Mouse (Mus musculus) granulocyte monocyte progenitor cell, adult 5-6 weeks (primary cell): ENCODE data around the gene Mid1. TPM values are rescaled to one million over a fixed set of nuclear protein-coding genes. Genes with fewer than 3 reads are reported as not detected.
A peak's percentile ranks its signal among the peaks of the same experiment; 100 is the strongest.
"Not testable (repeated sequence)": the region's sequence is repeated elsewhere in the genome, so short reads cannot be mapped to it uniquely, and the experiment has no call there.

Experiments used
- ATAC-seq: replicated peaks from 2 replicates; pipeline ENCODE4 v1.8.0; 2016; ENCODE audit warnings: mild to moderate bottlenecking, moderate TSS enrichment, inconsistent platforms; ENCODE audit not compliant: poor library complexity, severe bottlenecking
- total RNA-seq, 2 experiments: library from RNA; stranded (forward) in 1 of 2; stranded (reverse) in 1 of 2; fragments of 200-712, 200-1000 nt in 1 of 2; fragments of >200 nt in 1 of 2; fragmentation: Nextera tagmentation in 1 of 2; gene quantifications; 2 replicates each; pipeline ENCODE4 v1.2.3; 2014 to 2017

The Mid1 gene
- total RNA-seq, 2 experiments from 2014 or later = 12.2 to 54.0 TPM

- ATAC-seq = peak; percentile 40
Observed at GRCm38 (mm10) chrX:170009016-170009750, 324.2 kb downstream of the Mid1 start, which contains the start of gene Gm21887. Gene Gm21887 (plus strand): TSS chrX:170009659.

GRCm38 (mm10) chrX:170009801-170010221 is 324.8 kb downstream of the Mid1 start:
- peak; percentile 76 for ATAC-seq

GRCm38 (mm10) chrX:170010581-170011528 is 325.9 kb downstream of the Mid1 start:
- peak; percentile 31 for ATAC-seq

- ATAC-seq = not testable (repeated sequence)
Observed at GRCm38 (mm10) chrX:170011529-170011879, 326.5 kb downstream of the Mid1 start.

- not testable (repeated sequence) for ATAC-seq
Observed at GRCm38 (mm10) chrX:170013421-170013820, 328.4 kb downstream of the Mid1 start.

GRCm38 (mm10) chrX:170014038-170014437 is 329.0 kb downstream of the Mid1 start:
- not testable (repeated sequence) for ATAC-seq

GRCm38 (mm10) chrX:170015883-170016282 is 330.9 kb downstream of the Mid1 start:
- not testable (repeated sequence) for ATAC-seq

- peak; percentile 69 for ATAC-seq
Observed at GRCm38 (mm10) chrX:170017333-170018245, 332.6 kb downstream of the Mid1 start.

- peak; percentile 50 for ATAC-seq
Observed at GRCm38 (mm10) chrX:170018571-170019218, 333.7 kb downstream of the Mid1 start.

GRCm38 (mm10) chrX:170019219-170019953 is 334.4 kb downstream of the Mid1 start:
- ATAC-seq = peak; percentile 16

- ATAC-seq = peak; percentile 13; the same call in 1 of the 2 replicates
Observed at GRCm38 (mm10) chrX:170019954-170020689, 335.1 kb downstream of the Mid1 start.

- ATAC-seq = peak; percentile 23
Observed at GRCm38 (mm10) chrX:170020690-170021050, 335.7 kb downstream of the Mid1 start.

- ATAC-seq = not testable (repeated sequence)
Observed at GRCm38 (mm10) chrX:170021205-170021604, 336.2 kb downstream of the Mid1 start.

- not testable (repeated sequence) for ATAC-seq
Observed at GRCm38 (mm10) chrX:170021750-170022461, 336.9 kb downstream of the Mid1 start.
